Mouse (Mus musculus): ENCODE results near the gene Gm49027. TPM values are rescaled to one million over a fixed set of nuclear protein-coding genes. Genes with fewer than 3 reads are reported as not detected.

Gm49027 gene
- 0.97 and 1.2 TPM in 2 replicates for polyA plus RNA-seq (2015; fragmentation: Nextera tagmentation; extraction: Ambion mirVana)

DNA sequence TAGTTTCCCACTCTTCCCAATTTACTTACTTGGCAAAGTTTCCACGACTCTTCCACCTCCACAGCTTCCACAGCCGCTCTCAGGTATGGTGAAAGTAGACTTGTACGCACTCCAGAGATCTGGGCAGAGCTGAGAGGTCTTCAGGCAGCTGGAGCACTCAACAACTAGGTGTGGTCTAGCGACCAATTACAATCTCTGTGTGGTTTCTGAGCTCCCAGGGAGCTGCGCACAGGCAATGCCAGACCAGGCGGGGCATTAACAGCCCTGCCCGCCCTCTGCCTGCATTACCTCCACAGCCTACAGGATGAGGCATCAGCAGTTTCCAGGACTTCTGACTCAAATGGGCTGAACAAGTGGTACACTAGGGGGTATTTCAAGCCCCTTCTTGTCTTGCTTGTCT is at the start of gene Gm49027:
Gm49027 (minus strand) TSS at position 208 of the 400 bp plus-strand sequence.
- H3K36me3 ChIP-seq (ENCODE audit: poor library complexity, severe bottlenecking): peaks cover 28% of the 10 kb centered on the region
- WGBS: 83% methylated on average over 7 of the region's 7 CpGs
- peaks cover 27% of the 10 kb centered on the region for H3K4me1 ChIP-seq
- H3K9me3 ChIP-seq (replicated peaks): no peaks in the 10 kb centered on the region
- peak within 1 kb of the TSS; percentile 92 for H3K4me2 ChIP-seq
- no peaks in the 10 kb centered on the region for H3K27me3 ChIP-seq
- peak within 1 kb of the TSS; percentile 60; the same call in 1 of the 2 replicates for H3K27ac ChIP-seq
- H3K4me3 ChIP-seq: peak within 1 kb of the TSS; percentile 92
- ATAC-seq: no peak
- peak within 1 kb of the TSS; percentile 64 for H3K9ac ChIP-seq

DNA sequence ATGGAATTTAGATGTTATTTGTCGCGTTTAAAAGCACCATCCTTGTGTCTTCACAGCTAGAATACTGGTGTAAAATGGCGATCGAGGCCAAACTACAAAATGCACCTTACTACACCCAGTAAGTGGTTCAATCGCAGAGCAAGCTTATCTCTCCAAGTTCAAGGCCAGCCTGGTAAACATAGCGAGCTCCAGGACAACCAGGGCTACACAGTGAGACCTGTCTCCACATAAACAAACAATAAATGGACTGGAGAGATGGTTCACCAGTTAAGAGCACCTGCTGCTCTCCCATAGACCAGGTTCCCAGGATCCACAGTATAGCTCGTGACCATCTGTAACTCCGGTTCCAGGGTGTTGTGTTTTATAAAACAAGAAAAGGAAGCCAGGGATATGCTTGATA is 48.1 kb upstream of the Gm49027 start:
- Histone ChIP-seq H3K36me3 (ENCODE audit: poor library complexity, severe bottlenecking) (peaks cover 39% of the 10 kb centered on the region), H3K27ac (no peak overlapping the region), H3K4me3 (peak overlapping the region; percentile 94), H3K4me1 (peaks cover 12% of the 10 kb centered on the region), H3K27me3 (no peaks in the 10 kb centered on the region), H3K4me2 (peak overlapping the region; percentile 84), H3K9me3 (replicated peaks) (no peaks in the 10 kb centered on the region), H3K9ac (0 out of 2 replicates have a peak overlapping the region, but pooled peaks have one; percentile 8)
- ATAC-seq: peak; percentile 47
- 66% methylated on average over 8 of the region's 8 CpGs for WGBS

DNA sequence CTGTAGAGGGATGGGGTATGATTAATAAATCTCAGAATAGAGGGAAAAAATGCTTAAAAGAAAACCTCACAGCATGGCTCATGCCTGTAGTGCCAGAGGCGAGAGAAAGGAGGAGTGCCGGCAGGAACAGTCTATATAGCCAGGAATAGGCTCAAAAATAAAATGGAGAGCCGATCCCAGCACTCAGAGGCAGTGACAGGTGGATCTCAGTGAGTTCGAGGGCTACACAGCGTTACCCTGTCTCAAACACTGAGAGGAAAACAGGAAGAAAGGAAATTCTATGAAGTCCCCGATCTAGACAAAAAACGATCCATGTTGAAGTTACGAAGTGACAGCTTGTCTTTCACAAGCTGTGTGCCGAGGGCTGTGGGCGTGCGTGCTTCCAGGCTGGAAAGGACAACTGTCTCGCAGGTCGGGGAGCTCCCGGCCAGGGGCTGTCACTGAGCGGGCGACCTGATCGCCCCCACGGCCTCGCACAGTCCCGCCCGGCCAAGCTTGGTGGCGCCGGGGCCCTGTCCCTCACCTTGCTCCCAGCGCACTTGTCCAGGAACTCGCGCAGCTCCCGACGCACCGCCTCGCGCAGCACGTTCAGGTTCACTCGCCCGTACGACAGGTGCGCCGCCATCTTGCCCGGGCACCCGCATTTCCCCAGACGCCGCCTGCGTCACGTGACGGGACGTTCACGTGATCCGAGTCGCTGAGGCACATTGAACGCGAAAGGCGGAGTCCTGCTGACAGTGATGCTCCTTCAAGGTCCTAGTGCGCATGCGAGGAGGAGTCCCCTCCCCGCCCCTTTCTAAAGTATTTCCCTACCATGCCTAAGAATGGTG is 47.3 kb upstream of the Gm49027 start, which contains the start of gene Vps33a:
Vps33a (minus strand) TSS at position 682 of the 830 bp plus-strand sequence.
- Histone ChIP-seq H3K27ac (peak within 1 kb of the TSS; percentile 73; the same call in 1 of the 2 replicates), H3K36me3 (ENCODE audit: poor library complexity, severe bottlenecking) (peaks cover 39% of the 10 kb centered on the region), H3K4me2 (peak within 1 kb of the TSS; percentile 84), H3K9ac (peak within 1 kb of the TSS; percentile 88), H3K27me3 (no peaks in the 10 kb centered on the region), H3K4me3 (peak within 1 kb of the TSS; percentile 94), H3K4me1 (peaks cover 12% of the 10 kb centered on the region), H3K9me3 (replicated peaks) (no peaks in the 10 kb centered on the region)
- under 1% methylated on average over 54 of the region's 54 CpGs for WGBS
- peak; percentile 93 for ATAC-seq

DNA sequence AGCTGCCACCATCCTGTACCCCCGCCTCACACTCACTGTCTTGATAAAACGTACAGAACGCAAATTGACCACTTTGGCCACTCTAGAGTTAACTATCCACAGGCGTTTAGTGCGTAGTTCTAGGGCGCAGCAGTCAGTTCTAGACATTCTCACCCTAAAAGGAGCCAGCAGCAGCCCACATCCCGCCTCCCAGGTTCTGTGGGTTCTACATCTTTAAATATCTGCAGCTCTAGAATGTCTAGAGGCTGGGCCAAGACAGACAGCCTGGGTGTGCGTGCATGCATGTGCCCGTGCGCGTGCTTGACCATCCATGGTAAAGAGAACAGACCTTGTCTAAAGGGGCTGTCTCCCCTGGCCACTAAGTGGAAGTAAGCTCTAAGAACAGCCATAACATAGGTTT is 35.8 kb upstream of the Gm49027 start:
- Histone ChIP-seq H3K36me3 (ENCODE audit: poor library complexity, severe bottlenecking) (peaks cover 96% of the 10 kb centered on the region), H3K4me1 (no peaks in the 10 kb centered on the region), H3K27me3 (no peaks in the 10 kb centered on the region), H3K9ac (no peak overlapping the region), H3K9me3 (replicated peaks) (no peaks in the 10 kb centered on the region), H3K4me2 (no peak overlapping the region), H3K4me3 (no peak overlapping the region), H3K27ac (no peak overlapping the region)
- WGBS: 91% methylated on average over 11 of the region's 11 CpGs
- ATAC-seq: no peak

DNA sequence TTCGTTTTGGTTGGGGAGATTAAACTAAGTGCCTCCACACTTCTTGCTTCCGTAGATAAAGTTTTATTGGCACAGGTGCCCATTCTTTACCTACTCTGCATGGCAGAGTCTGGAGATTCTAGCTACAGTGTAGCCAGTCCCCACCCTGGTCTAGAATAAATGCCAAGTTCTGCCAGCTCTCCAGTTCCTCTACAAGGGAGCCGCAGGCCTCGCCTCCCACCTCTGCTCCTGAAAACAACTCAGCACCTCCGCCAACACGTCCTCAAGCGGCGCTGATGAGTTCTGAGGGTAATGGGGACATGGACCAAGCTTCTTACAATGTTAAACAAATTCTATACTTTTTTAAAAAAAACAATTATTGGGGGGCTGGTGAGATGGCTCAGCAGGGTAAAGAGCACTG is 34.3 kb upstream of the Gm49027 start:
- no peak overlapping the region for H3K4me3 ChIP-seq
- no peaks in the 10 kb centered on the region for H3K9me3 ChIP-seq (replicated peaks)
- H3K27ac ChIP-seq: no peak overlapping the region
- H3K4me1 ChIP-seq: no peaks in the 10 kb centered on the region
- H3K36me3 ChIP-seq (ENCODE audit: poor library complexity, severe bottlenecking): peaks cover 92% of the 10 kb centered on the region
- ATAC-seq: no peak
- H3K27me3 ChIP-seq: no peaks in the 10 kb centered on the region
- H3K9ac ChIP-seq: no peak overlapping the region
- H3K4me2 ChIP-seq: no peak overlapping the region
- 94% methylated on average over 8 of the region's 8 CpGs for WGBS

DNA sequence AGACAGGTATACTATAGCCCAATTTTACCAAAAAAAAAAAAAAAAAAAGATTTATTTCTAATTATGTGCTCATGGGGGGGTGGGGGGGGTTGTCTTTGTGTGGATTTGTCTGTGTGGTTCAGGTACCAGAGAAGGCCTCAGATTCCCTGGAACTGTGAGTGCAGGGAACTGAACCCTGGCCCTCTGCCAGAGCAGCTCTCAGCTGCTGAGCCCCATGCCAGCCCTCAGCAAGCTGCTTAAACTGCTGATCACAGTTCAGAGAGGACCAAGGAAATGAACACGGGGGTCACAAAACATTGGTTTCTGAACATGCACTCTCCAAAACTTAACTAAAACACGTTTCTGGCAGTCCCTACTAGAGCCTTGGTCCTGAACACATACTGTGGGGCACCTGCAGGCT is 31.2 kb upstream of the Gm49027 start:
- Histone ChIP-seq H3K4me3 (no peak overlapping the region), H3K27me3 (no peaks in the 10 kb centered on the region), H3K4me2 (no peak overlapping the region), H3K9me3 (replicated peaks) (no peaks in the 10 kb centered on the region), H3K36me3 (ENCODE audit: poor library complexity, severe bottlenecking) (peaks cover 67% of the 10 kb centered on the region), H3K9ac (no peak overlapping the region), H3K27ac (no peak overlapping the region), H3K4me1 (no peaks in the 10 kb centered on the region)
- no peak for ATAC-seq
- WGBS: 77% methylated on average over 2 of the region's 2 CpGs

DNA sequence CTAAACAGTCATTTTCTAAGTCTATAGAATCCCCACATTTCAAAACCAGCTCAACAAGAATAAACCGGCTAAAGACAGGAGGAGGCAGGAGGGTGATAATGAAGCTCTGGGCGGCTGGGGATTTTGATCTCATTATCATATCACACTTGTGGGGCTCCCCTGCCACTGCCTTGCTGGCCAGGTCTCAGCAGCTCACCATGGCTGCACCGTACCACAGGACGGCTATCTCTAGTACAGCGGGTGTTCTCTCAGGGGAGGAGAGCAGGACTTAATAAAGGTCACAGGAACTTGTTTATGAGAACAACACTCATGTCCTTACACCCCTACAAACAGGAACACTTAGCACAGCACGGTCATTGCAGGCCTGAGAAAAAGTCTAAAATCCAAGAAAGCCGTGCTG is 30.4 kb upstream of the Gm49027 start:
- Histone ChIP-seq H3K27me3 (no peaks in the 10 kb centered on the region), H3K4me1 (no peaks in the 10 kb centered on the region), H3K9me3 (replicated peaks) (no peaks in the 10 kb centered on the region), H3K4me3 (no peak overlapping the region), H3K36me3 (ENCODE audit: poor library complexity, severe bottlenecking) (peaks cover 60% of the 10 kb centered on the region), H3K4me2 (no peak overlapping the region), H3K27ac (no peak overlapping the region), H3K9ac (no peak overlapping the region)
- WGBS: 93% methylated on average over 7 of the region's 7 CpGs
- ATAC-seq: no peak

DNA sequence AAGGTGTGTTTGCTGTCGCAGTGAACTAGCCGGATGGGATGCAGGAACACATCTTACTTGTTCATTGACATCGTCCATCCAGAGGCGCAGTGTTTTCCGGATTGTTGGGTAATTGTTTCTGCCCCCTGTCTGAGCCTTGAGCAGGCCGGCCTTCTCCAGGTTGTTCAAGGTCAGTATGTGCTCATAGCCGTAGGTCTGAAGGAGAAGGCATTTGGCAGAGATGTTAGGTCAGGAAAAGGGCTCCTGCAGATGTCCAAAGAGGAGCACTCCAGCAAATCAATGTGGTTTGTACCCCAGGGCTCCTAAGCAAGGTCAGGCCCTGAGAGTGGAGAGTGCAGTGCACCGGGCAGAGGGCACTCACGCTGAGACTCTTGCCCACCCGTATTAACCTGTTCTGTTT is 8.5 kb upstream of the Gm49027 start:
- Histone ChIP-seq H3K27ac (no peak overlapping the region), H3K4me3 (no peak overlapping the region), H3K9me3 (replicated peaks) (no peaks in the 10 kb centered on the region), H3K27me3 (no peaks in the 10 kb centered on the region), H3K36me3 (ENCODE audit: poor library complexity, severe bottlenecking) (peaks cover 87% of the 10 kb centered on the region), H3K4me1 (no peaks in the 10 kb centered on the region), H3K4me2 (no peak overlapping the region), H3K9ac (no peak overlapping the region)
- ATAC-seq: no peak
- 92% methylated on average over 10 of the region's 10 CpGs for WGBS

DNA sequence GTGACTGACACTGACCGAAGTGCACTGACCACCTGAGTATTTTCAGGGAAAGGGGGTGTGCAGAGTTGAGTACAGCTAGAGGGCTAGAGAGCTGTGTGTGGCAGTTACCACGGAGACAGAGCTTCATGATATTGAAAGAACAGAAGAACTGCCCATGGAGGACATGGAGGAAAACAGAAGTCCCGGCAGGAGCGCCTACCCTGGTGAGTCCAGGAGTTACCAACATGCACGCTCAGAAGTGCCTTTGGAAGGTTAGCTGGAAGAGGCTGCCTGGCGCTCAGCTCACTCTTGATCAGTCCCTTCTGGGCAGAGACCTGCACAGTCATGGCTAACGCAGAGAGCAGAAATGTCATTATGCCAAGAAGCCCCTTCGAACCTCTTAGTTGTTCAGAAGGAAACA is 4.8 kb upstream of the Gm49027 start:
- no peak for ATAC-seq
- Histone ChIP-seq H3K4me2 (no peak overlapping the region), H3K27ac (no peak overlapping the region), H3K4me1 (no peaks in the 10 kb centered on the region; the same call in 1 of the 2 replicates), H3K27me3 (no peaks in the 10 kb centered on the region), H3K9me3 (replicated peaks) (no peaks in the 10 kb centered on the region), H3K9ac (no peak overlapping the region), H3K4me3 (no peak overlapping the region), H3K36me3 (ENCODE audit: poor library complexity, severe bottlenecking) (peaks cover 76% of the 10 kb centered on the region)
- WGBS: 90% methylated on average over 8 of the region's 8 CpGs

DNA sequence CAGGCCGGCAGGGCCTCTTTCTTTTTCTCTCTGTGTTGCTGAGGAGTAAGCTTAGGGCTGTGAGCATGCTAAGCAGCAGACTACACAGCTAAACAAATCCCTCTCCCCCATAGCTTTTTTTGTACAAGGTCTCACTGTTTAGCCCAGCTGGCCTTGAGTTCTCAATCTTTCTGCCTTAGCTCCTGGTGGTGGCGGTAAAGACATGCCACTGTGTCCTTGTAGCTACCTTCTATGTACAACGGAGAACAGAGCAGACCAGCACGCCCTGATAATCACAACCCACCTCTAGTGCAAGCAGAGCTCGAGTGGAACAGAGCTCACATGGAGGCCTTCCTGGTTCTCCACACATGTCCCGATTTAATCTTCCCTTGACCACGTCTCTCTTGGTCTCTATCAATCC is 3.4 kb upstream of the Gm49027 start:
- H3K36me3 ChIP-seq (ENCODE audit: poor library complexity, severe bottlenecking): peaks cover 62% of the 10 kb centered on the region
- no peak overlapping the region for H3K4me3 ChIP-seq
- H3K4me2 ChIP-seq: no peak overlapping the region
- H3K4me1 ChIP-seq: peaks cover 7% of the 10 kb centered on the region
- no peaks in the 10 kb centered on the region for H3K27me3 ChIP-seq
- no peaks in the 10 kb centered on the region for H3K9me3 ChIP-seq (replicated peaks)
- WGBS: 75% methylated on average over 7 of the region's 7 CpGs
- no peak overlapping the region for H3K9ac ChIP-seq
- no peak for ATAC-seq
- H3K27ac ChIP-seq: no peak overlapping the region

DNA sequence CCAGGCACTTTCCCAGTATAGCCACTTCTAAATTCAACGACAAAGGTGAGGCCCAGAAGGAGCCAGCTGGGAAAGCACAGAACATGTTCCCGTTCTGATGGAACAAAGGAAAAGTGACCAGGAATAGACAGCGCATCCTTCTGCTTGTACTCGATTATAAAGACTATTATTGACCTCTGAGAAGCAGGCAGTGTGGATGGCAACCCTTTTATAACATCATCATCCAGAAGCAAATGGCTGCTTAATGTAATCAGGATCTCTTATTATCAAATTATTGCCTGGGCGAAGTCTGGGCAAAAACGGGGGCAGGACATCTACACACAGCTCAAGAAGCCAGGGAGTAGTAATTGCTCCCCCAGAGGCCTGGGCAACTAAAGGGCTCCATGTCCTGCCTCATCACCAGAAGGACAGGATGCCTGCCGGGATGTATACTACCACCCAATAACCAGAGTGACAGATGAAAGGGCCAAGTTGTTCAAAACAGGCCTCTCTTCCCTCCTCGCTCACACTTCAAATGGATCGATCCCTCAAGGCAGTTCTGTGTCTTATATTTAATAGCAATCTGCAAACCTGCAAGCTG is 718 bp upstream of the Gm49027 start:
- Histone ChIP-seq H3K4me2 (no peak overlapping the region), H3K9ac (no peak overlapping the region), H3K36me3 (ENCODE audit: poor library complexity, severe bottlenecking) (peaks cover 36% of the 10 kb centered on the region), H3K27me3 (no peaks in the 10 kb centered on the region), H3K9me3 (replicated peaks) (no peaks in the 10 kb centered on the region), H3K4me1 (peaks cover 27% of the 10 kb centered on the region), H3K27ac (no peak overlapping the region), H3K4me3 (no peak overlapping the region)
- WGBS: 90% methylated on average over 9 of the region's 9 CpGs
- no peak for ATAC-seq

DNA sequence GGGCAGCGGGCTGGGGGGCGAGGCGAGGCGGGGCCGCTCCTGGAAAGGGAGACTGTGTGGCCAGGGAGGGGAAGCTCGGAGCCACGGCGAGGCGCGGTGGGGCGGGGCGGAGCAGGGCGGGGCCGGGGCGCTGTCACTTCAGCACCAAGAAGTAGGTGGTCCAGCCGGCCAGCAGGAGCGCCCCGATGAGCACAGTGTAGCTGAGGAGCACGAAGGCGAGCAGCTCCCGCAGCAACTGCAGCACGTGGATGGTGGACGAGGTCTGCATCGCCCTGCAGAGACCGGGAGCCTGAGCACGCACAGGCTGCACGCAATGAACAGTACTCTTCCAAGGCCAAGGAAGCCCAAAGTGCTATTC is 916 bp downstream of the Gm49027 start:
- H3K4me3 ChIP-seq: peak overlapping the region; percentile 92
- WGBS: 2% methylated on average over 27 of the region's 27 CpGs
- H3K27ac ChIP-seq: peak overlapping the region; percentile 60; the same call in 1 of the 2 replicates
- no peaks in the 10 kb centered on the region for H3K9me3 ChIP-seq (replicated peaks)
- H3K36me3 ChIP-seq (ENCODE audit: poor library complexity, severe bottlenecking): peaks cover 26% of the 10 kb centered on the region
- H3K4me2 ChIP-seq: peak overlapping the region; percentile 92
- no peaks in the 10 kb centered on the region for H3K27me3 ChIP-seq
- H3K9ac ChIP-seq: peak overlapping the region; percentile 64
- H3K4me1 ChIP-seq: peaks cover 27% of the 10 kb centered on the region
- peak; percentile 94 for ATAC-seq

Data from forebrain, embryonic 13.5 days (tissue).